Mouse (Mus musculus) kidney, embryonic 15.5 days (tissue): ENCODE measurements around the gene Ccng2. TPM values are rescaled to one million over a fixed set of nuclear protein-coding genes. Genes with fewer than 3 reads are reported as not detected.

Experiments
- ATAC-seq: fragments of 200-750 bp; cut with Nextera tagmentation; replicated peaks from 2 replicates; pipeline ENCODE4 v1.8.0; 2017; ENCODE audit warnings: moderate TSS enrichment; ENCODE audit not compliant: low FRiP score
- H3K27ac ChIP-seq: fragments of 300-500 bp; sonication (generic); 2 replicates; pipeline ENCODE4 v1.5.1; 2015; ENCODE audit warnings: mild to moderate bottlenecking, inconsistent platforms
- H3K27me3 ChIP-seq: fragments of 300-500 bp; sonication (generic); 2 replicates; pipeline ENCODE4 v1.6.1; 2015; ENCODE audit warnings: inconsistent platforms
- H3K36me3 ChIP-seq: fragments of 300-500 bp; sonication (generic); 2 replicates; pipeline ENCODE4 v1.6.1; 2015; ENCODE audit warnings: inconsistent platforms
- H3K4me1 ChIP-seq: fragments of 300-500 bp; sonication (generic); 2 replicates; pipeline ENCODE4 v1.6.1; 2015; ENCODE audit warnings: inconsistent platforms
- H3K4me2 ChIP-seq: fragments of 300-500 bp; sonication (generic); 2 replicates; pipeline ENCODE4 v1.6.1; 2015; ENCODE audit warnings: moderate library complexity, mild to moderate bottlenecking, inconsistent platforms
- H3K4me3 ChIP-seq: fragments of 300-500 bp; sonication (generic); replicated peaks from 2 replicates; pipeline ENCODE4 v1.5.1; 2015; ENCODE audit warnings: mild to moderate bottlenecking, inconsistent platforms
- H3K9ac ChIP-seq: fragments of 300-500 bp; sonication (generic); 2 replicates; pipeline ENCODE4 v1.6.1; 2015; ENCODE audit warnings: mild to moderate bottlenecking, inconsistent platforms
- H3K9me3 ChIP-seq: fragments of 300-500 bp; sonication (generic); replicated peaks from 2 replicates; pipeline ENCODE4 v1.6.1; 2016; ENCODE audit warnings: inconsistent platforms
- WGBS: fragments of 180-500 bp; shearing (Covaris S2); methylation state at CpG from one replicate; pipeline ENCODE4 v1.1.7; 2015; ENCODE audit warnings: mixed read lengths; 5-methylcytosine and 5-hydroxymethylcytosine counted together
- polyA plus RNA-seq: library from polyadenylated mRNA; unstranded; fragments of >200 nt; fragmentation: Nextera tagmentation; extraction: Ambion mirVana; gene quantifications from 2 replicates; pipeline ENCODE4 v1.2.1, GENCODE M21; 2015

Ccng2 gene
- polyA plus RNA-seq, 1 experiment from 2014 or later: 63.8 TPM

- Histone ChIP-seq H3K36me3 (no peaks in the 10 kb centered on the region), H3K4me2 (no peak overlapping the region), H3K9ac (no peak overlapping the region), H3K27ac (no peak overlapping the region), H3K27me3 (no peaks in the 10 kb centered on the region), H3K4me1 (no peaks in the 10 kb centered on the region), H3K9me3 (no peaks in the 10 kb centered on the region), H3K4me3 (no peak overlapping the region)
- ATAC-seq: peak; percentile 71; the same call in 1 of the 2 replicates
- whole genome bisulfite sequencing: 81% methylated on average over 8 of the region's 8 CpGs
Measured at GRCm38 (mm10) chr5:93239590-93240544, 27.2 kb upstream of the Ccng2 start.

- H3K9me3 ChIP-seq: no peaks in the 10 kb centered on the region
- no peak overlapping the region for H3K9ac ChIP-seq
- no peaks in the 10 kb centered on the region for H3K4me1 ChIP-seq
- H3K4me3 ChIP-seq: no peak overlapping the region
- no peak for ATAC-seq
- H3K27ac ChIP-seq: no peak overlapping the region
- WGBS: 80% methylated on average over 2 of the region's 2 CpGs
- H3K4me2 ChIP-seq: no peak overlapping the region
- no peaks in the 10 kb centered on the region for H3K27me3 ChIP-seq
- no peaks in the 10 kb centered on the region for H3K36me3 ChIP-seq
Measured at GRCm38 (mm10) chr5:93245280-93245679, 21.8 kb upstream of the Ccng2 start.

- ATAC-seq: no peak
- H3K4me2 ChIP-seq: no peak overlapping the region
- no peaks in the 10 kb centered on the region for H3K27me3 ChIP-seq
- no peak overlapping the region for H3K4me3 ChIP-seq
- H3K36me3 ChIP-seq: no peaks in the 10 kb centered on the region
- H3K9ac ChIP-seq: no peak overlapping the region
- 68% methylated on average over 6 of the region's 6 CpGs for WGBS
- no peaks in the 10 kb centered on the region for H3K4me1 ChIP-seq
- H3K27ac ChIP-seq: no peak overlapping the region
- H3K9me3 ChIP-seq: no peaks in the 10 kb centered on the region
Measured at GRCm38 (mm10) chr5:93249940-93250578, 17.0 kb upstream of the Ccng2 start.

DNA sequence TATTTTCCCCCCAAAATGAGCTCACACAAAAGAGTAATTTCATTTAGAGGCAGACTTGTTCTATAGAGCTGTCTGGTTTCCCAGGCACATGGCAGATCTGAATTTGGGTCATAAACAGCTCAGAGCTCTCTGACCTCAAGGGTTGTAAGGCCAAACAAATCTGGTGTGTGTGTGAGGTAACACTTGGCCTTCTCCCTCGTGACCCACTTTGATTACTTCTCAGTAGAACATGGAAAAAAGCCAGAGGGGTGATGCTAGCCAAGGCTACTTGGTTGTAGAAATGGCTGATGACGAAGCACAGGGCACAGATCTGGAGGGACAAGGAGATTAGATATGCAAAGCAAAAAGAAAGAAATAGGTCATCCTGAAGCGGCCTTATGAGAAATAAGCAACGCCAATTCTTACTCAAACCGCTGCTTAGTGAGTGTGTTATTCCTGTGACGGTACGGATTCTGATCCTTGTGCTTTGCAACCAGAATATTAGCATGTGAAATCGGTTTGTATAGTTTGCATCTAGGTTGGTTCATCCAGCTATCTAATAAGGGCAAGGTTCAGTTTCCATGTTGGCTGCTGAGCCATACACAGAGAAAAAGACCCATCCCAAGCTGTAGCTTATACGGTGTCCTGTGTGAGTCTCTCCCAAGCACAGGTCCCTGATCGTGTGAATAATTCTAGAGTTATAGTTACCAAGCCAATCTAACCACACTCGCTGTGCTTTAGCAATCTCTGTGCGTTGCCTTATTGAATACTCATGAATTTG lies 15.9 kb upstream of the Ccng2 start:
- no peaks in the 10 kb centered on the region for H3K9me3 ChIP-seq
- no peaks in the 10 kb centered on the region for H3K27me3 ChIP-seq
- no peak for ATAC-seq
- no peak overlapping the region for H3K4me2 ChIP-seq
- H3K4me1 ChIP-seq: no peaks in the 10 kb centered on the region
- no peaks in the 10 kb centered on the region for H3K36me3 ChIP-seq
- H3K27ac ChIP-seq: no peak overlapping the region
- WGBS: 85% methylated on average over 12 of the region's 12 CpGs
- no peak overlapping the region for H3K4me3 ChIP-seq
- H3K9ac ChIP-seq: no peak overlapping the region

GRCm38 (mm10) chr5:93255759-93256265 lies 11.2 kb upstream of the Ccng2 start:
- WGBS: 89% methylated on average over 5 of the region's 5 CpGs
- no peak overlapping the region for H3K27ac ChIP-seq
- ATAC-seq: no peak
- H3K9ac ChIP-seq: no peak overlapping the region
- no peaks in the 10 kb centered on the region for H3K9me3 ChIP-seq
- H3K4me3 ChIP-seq: no peak overlapping the region
- H3K36me3 ChIP-seq: no peaks in the 10 kb centered on the region
- H3K4me2 ChIP-seq: no peak overlapping the region
- H3K4me1 ChIP-seq: no peaks in the 10 kb centered on the region
- no peaks in the 10 kb centered on the region for H3K27me3 ChIP-seq

GRCm38 (mm10) chr5:93256820-93257405 lies 10.1 kb upstream of the Ccng2 start:
- Histone ChIP-seq H3K27me3 (no peaks in the 10 kb centered on the region), H3K4me2 (no peak overlapping the region), H3K9ac (no peak overlapping the region), H3K4me3 (no peak overlapping the region), H3K27ac (no peak overlapping the region), H3K4me1 (no peaks in the 10 kb centered on the region), H3K36me3 (no peaks in the 10 kb centered on the region), H3K9me3 (no peaks in the 10 kb centered on the region)
- ATAC-seq: no peak

DNA sequence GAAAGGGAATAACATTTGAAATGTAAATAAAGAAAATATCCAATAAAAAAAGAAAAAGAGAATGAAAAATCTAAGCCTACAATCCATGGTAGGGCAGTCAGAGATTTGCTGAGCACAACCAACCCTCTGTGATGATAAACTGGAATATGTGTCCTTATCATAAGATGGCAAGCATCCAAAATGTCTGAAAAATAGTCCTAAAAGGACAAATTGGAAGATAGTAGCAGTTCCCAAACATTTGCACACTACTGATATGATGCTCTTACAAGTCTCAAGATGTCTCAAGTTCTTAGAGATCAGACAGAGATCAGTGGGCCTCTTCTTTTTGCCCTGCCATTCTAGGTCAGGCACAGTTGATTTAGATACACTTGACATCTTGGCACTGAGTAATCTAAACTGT lies 7.7 kb upstream of the Ccng2 start:
- Histone ChIP-seq H3K9ac (no peak overlapping the region), H3K4me1 (no peaks in the 10 kb centered on the region), H3K4me2 (no peak overlapping the region), H3K36me3 (no peaks in the 10 kb centered on the region), H3K4me3 (no peak overlapping the region), H3K9me3 (no peaks in the 10 kb centered on the region), H3K27ac (no peak overlapping the region), H3K27me3 (no peaks in the 10 kb centered on the region)
- no peak for ATAC-seq

- Histone ChIP-seq H3K9me3 (no peaks in the 10 kb centered on the region), H3K4me3 (no peak overlapping the region), H3K9ac (no peak overlapping the region), H3K36me3 (no peaks in the 10 kb centered on the region), H3K27me3 (no peaks in the 10 kb centered on the region), H3K4me1 (peaks cover 10% of the 10 kb centered on the region), H3K27ac (no peak overlapping the region), H3K4me2 (no peak overlapping the region)
- ATAC-seq: no peak
- 85% methylated on average over 3 of the region's 3 CpGs for WGBS
Measured at GRCm38 (mm10) chr5:93260983-93261382, 6.1 kb upstream of the Ccng2 start.

DNA sequence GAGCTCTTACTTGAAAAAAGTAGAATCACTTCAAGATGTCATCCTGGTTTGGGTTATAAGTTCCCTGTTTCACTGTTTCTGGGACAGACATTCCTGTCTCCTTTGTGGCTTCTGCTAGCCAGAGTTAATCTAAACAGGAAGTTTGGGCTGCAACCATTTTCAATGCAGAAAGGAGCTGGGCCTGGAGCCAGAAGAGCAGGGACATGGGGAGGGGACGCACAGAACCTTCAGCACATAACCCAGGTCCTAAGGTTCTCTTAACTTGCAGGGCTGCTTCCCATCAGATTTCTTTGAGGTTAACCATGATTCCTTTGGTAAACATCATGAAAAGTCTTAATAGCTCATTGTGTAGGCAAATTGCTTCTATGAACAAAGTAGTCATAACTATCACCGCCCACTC lies 4.3 kb upstream of the Ccng2 start:
- ATAC-seq: no peak
- WGBS: 72% methylated on average over 2 of the region's 2 CpGs
- H3K27ac ChIP-seq: no peak overlapping the region

GRCm38 (mm10) chr5:93263396-93264075 lies 3.5 kb upstream of the Ccng2 start:
- H3K27ac ChIP-seq: no peak overlapping the region

More for the DNA sequence above, 4.3 kb upstream of the Ccng2 start:
- Histone ChIP-seq H3K9me3 (no peaks in the 10 kb centered on the region), H3K4me1 (peaks cover 16% of the 10 kb centered on the region), H3K9ac (no peak overlapping the region), H3K27me3 (no peaks in the 10 kb centered on the region), H3K4me3 (no peak overlapping the region), H3K4me2 (no peak overlapping the region), H3K36me3 (no peaks in the 10 kb centered on the region)

GRCm38 (mm10) chr5:93264136-93264700 lies 2.8 kb upstream of the Ccng2 start:
- H3K4me2 ChIP-seq: no peak overlapping the region
- H3K27ac ChIP-seq: no peak overlapping the region
- WGBS: 72% methylated on average over 1 of the region's 1 CpGs
- H3K4me1 ChIP-seq: peaks cover 20% of the 10 kb centered on the region
- H3K9me3 ChIP-seq: no peaks in the 10 kb centered on the region
- ATAC-seq: no peak
- no peak overlapping the region for H3K9ac ChIP-seq
- no peaks in the 10 kb centered on the region for H3K27me3 ChIP-seq
- no peaks in the 10 kb centered on the region for H3K36me3 ChIP-seq
- H3K4me3 ChIP-seq: no peak overlapping the region

More at GRCm38 (mm10) chr5:93263396-93264075, 3.5 kb upstream of the Ccng2 start:
- Histone ChIP-seq H3K27me3 (no peaks in the 10 kb centered on the region), H3K4me3 (no peak overlapping the region), H3K4me2 (no peak overlapping the region), H3K36me3 (no peaks in the 10 kb centered on the region), H3K4me1 (peaks cover 16% of the 10 kb centered on the region), H3K9me3 (no peaks in the 10 kb centered on the region), H3K9ac (no peak overlapping the region)
- no peak for ATAC-seq
- 79% methylated on average over 6 of the region's 6 CpGs for WGBS
